Mouse (Mus musculus): ENCODE results near the gene Gbf1.

- TF ChIP-seq CTCF (IDR thresholded peaks at IDR 0.05; ENCODE audit: insufficient read depth, low read depth, low read length) (no peak), POLR2A (IDR thresholded peaks at IDR 0.05; ENCODE audit: insufficient read depth, low read depth, low read length) (no peak)
Measured at GRCm38 (mm10) chr19:46198293-46198692, 46.0 kb downstream of the Gbf1 start.
